Mouse (Mus musculus) lung, adult 2 months (tissue): ENCODE results near the gene Lix1.

ENCODE experiments used
- CTCF ChIP-seq: fragments of 200-500 bp; IDR thresholded peaks from 2 replicates; pipeline ENCODE4 v1.5.1; 2011; ENCODE audit warnings: mild to moderate bottlenecking, low read length, control low read depth; ENCODE audit not compliant: insufficient read depth
- POLR2A ChIP-seq: fragments of 200-500 bp; IDR thresholded peaks from 2 replicates; pipeline ENCODE4 v1.6.1; 2011; ENCODE audit warnings: low read depth, mild to moderate bottlenecking, control low read depth, low read length, borderline replicate concordance; ENCODE audit errors: extremely low read depth

GRCm38 (mm10) chr17:17396869-17397268, 5.6 kb upstream of the Lix1 start:
- TF ChIP-seq CTCF (no peak), POLR2A (no peak)
